Mouse (Mus musculus) fibroblast of lung, adult 2 months (primary cell): ENCODE results near the gene Abcb8.
A peak's percentile ranks its signal among the peaks of the same experiment; 100 is the strongest.
"Not testable (repeated sequence)": the region's sequence is repeated elsewhere in the genome, so short reads cannot be mapped to it uniquely, and the experiment has no call there.

Source experiments
- DNase-seq: peaks from one replicate; pipeline ENCODE4 v3.0.0-alpha.2; 2011; ENCODE audit warnings: low read depth

The Abcb8 gene

GRCm38 (mm10) chr5:24396254-24396653 is 2.8 kb downstream of the Abcb8 start:
- not testable (repeated sequence) for DNase-seq

DNA sequence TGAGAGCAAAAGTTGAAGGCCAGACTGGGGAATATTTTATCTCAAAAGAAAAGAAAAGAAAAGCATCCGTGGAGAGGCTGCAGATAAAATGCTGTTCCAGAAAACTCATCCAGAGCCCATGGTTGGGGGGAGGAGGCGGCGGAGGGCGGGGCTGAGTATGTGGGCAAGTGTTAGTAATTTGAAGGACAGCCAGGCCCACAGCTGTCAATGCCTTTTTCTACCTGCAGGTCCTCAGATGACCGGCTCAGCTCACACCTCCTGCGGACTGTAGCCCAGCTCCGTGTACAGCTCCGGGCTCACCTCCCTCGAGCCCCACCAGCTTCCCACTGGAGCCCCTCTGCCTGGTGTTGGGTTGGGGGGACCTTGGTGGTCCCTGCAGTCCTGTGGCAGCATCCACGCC is 6.2 kb downstream of the Abcb8 start:
- DNase-seq = no peak

DNA sequence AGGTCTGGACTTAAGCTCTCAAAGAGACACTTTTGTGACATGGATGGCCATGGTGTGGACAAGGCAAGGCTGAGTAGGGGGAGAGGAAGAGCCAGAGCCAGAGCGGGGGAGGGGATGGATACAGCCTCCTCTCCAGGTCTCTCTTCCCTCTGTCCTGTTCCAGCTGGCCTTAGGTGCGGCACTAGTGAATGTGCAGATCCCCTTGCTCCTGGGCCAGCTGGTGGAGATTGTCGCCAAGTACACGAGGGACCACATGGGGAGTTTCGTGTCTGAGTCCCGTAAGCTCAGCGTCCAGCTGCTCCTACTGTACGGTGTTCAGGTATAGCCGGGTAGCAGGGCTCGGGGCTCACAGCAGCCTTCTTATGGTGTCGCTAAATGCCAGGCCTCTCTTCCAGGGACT is 6.9 kb downstream of the Abcb8 start:
- no peak for DNase-seq

- no peak for DNase-seq
Observed at GRCm38 (mm10) chr5:24400911-24401605, 7.6 kb downstream of the Abcb8 start.

DNA sequence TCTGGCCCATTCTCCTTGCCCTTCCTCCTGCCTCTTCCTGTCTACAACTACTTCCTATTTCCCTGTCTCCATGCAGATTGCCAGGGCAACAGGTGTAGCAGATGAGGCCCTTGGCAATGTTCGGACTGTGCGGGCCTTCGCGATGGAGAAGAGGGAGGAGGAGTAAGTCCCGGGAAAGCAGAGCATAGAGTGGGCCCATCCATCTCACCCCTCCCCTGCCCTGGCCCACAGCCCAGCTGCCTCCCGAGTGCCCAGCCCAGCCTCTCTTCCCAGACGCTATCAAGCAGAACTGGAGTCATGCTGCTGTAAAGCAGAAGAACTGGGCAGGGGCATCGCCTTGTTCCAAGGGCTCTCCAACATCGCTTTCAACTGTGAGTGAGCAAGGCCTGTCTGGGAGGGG is 8.5 kb downstream of the Abcb8 start:
- DNase-seq = no peak

DNA sequence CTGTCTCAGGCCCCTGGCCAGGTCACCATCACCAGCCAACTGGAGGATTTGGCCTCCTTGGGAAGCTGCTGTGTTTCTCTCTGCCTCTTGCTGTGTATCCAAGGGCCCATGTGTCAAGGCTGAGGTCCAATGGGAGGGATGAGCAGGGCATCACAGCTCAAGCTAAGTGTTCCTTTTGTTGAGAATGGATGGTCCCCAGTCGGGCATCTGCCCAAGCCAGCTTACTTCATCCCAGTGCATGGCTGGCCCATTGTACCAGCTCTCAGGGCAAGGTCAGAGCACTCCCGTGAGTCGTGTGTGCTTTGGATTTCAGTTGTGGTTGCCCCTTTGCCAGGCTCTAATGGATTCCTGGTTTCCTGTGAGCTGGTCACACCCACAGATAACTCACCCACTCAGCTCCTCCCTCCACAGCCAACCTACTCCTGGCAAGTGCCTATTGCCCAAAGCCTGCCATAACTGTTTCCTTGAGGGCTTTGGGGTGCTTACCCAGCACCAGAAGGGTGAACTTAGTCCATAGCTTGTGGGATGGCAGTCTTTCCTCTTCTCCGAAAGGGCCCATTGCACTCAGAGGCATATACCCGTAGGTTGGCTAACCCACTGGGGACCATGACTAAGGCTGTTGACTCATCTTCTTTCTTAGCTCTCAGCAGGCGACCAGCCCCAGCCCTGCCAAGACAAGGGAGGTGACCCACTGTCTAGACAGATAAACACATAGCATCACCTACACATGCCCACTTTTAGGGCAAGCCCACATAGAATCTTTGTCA is 11.3 kb downstream of the Abcb8 start:
- DNase-seq = no peak

DNA sequence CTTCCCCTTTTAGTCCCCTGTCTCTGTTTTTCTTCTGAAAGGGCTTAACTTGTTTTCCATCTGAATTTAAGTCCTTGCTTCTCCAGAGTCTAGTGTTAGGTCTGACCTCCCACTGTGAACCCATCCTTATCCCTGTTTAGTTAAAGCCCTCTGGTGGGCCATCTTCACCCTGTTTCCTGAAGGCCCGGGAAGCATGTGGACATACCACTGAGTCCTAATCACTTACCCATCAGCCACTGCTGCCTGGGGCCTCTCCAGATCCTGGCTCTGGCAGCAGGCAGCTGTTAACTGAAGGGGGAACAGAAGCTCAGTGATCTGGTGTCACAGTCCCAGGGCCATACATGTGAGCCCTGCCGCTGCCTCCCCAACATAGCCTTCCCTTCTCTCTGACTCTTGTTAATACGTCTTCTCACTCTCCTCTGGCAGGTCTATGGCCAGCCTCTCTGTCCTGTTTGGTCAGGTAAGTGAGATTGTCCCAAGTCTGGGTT is 12.0 kb downstream of the Abcb8 start:
- no peak for DNase-seq

GRCm38 (mm10) chr5:24408651-24409050 is 15.2 kb downstream of the Abcb8 start:
- DNase-seq = no peak

GRCm38 (mm10) chr5:24409466-24409865 is 16.0 kb downstream of the Abcb8 start:
- DNase-seq = no peak

- no peak for DNase-seq
Observed at GRCm38 (mm10) chr5:24412063-24412462, 18.6 kb downstream of the Abcb8 start.

- no peak for DNase-seq
Observed at GRCm38 (mm10) chr5:24413042-24413693, 19.7 kb downstream of the Abcb8 start, which contains the start of gene Asic3. Gene Asic3 (plus strand): TSS chr5:24413392.

DNA sequence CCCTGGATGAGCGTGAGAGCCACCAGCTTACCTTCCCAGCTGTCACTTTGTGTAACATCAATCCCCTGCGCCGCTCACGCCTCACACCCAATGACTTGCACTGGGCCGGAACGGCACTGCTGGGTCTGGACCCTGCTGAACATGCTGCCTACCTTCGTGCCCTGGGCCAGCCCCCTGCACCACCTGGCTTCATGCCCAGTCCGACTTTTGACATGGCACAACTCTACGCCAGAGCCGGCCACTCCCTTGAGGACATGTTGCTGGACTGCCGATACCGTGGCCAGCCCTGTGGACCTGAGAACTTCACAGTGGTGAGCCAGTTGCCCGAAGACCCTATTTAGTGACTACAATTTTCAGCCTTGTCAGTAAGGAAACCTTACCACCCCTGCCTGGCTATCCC is 20.5 kb downstream of the Abcb8 start:
- no peak for DNase-seq

- no peak for DNase-seq
Observed at GRCm38 (mm10) chr5:24416222-24416736, 22.8 kb downstream of the Abcb8 start.

- DNase-seq = no peak
Observed at GRCm38 (mm10) chr5:24417587-24417986, 24.1 kb downstream of the Abcb8 start.

- DNase-seq = no peak
Observed at GRCm38 (mm10) chr5:24420381-24420780, 26.9 kb downstream of the Abcb8 start.

GRCm38 (mm10) chr5:24423129-24424003 is 29.9 kb downstream of the Abcb8 start, which contains the start of the genes Cdk5 and Slc4a2:
Gene Cdk5 (minus strand): TSS chr5:24423530.
Gene Slc4a2 (plus strand): TSS chr5:24423837.
- peak; percentile 100 for DNase-seq

- DNase-seq = no peak
Observed at GRCm38 (mm10) chr5:24424004-24424781, 30.7 kb downstream of the Abcb8 start.

DNA sequence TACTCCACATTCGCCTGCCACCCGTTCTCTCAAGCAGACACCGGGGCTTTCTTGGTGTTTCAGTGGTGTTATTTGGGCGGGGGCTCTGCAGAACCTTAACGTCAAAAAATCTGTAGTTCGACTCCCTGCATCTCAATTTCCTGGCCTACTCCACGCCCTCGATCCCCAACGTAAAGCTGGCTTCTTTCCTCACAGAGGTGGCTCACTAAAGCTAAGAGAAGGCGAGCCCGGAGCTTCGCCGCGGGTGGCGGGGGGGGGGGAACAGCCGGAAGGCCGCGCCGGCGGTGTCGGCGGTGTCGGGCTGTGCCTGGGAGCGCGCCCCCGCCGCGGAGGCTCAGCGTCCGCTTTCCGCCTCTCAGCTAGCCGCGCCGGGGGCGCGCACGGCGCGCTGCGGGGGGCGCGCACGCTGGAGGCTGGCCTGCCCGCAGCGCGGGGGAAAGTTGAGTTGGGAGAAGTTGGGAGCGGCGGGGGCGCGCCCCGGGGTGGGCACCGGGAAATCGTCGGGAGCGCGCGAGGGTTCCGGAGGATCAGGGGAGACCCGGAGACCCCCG is 31.5 kb downstream of the Abcb8 start:
- no peak for DNase-seq

DNA sequence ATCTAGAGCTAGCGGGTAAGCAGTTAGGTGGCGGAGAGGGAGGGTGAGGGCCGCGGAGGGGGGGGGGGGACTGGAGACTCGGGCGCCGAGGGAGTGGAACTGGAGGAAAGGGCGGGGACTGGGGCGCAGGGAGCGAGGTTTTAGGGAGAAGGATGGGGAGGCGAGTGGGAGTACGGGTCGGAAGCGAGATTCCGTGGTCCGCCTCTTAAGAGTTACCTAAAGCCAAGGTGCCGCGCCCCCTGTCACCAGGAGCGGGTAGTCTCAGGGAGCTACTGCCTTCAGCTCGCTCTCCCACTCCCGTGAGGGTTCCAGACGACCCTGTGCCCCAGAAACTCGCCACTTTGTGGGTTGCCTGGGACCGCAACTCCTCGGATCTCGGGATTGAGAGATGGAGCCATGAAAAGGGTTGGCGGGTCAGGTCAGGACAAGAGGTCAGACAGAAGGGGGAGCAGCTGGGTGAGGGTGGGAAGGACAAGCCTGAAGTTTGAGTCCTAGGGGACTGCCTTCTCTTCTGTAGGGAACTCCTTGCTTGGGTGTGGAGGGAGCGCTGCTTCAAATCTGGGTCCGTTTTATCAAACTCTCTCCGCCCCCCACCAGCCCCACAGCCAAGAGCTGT is 32.1 kb downstream of the Abcb8 start:
- no peak for DNase-seq

- DNase-seq = no peak
Observed at GRCm38 (mm10) chr5:24426037-24426432, 32.6 kb downstream of the Abcb8 start.
